Mouse (Mus musculus) MEL (cell line): Measurements from ENCODE around the gene Cpeb3.

Experiments
- CTCF ChIP-seq, 3 experiments: IDR thresholded peaks in 2 of 3; conservative IDR thresholded peaks in 1 of 3; 2 replicates each; pipeline ENCODE4 v1.5.1; 2011 to 2012; ENCODE audit warnings: low read length in 3 of 3, low read depth in 2 of 3, mild to moderate bottlenecking in 2 of 3, improper control_type of control experiment in 1 of 3, inconsistent platforms in 1 of 3, mixed read lengths in 1 of 3, moderate library complexity in 1 of 3; ENCODE audit not compliant: control insufficient read depth in 1 of 3, insufficient read depth in 1 of 3, poor library complexity in 1 of 3, severe bottlenecking in 1 of 3
- EP300 ChIP-seq, 2 experiments: IDR thresholded peaks; 2 replicates each; pipeline ENCODE4 v1.6.1; 2011; ENCODE audit warnings: improper control_type of control experiment in 2 of 2, low read length in 2 of 2, low read depth in 1 of 2, mild to moderate bottlenecking in 1 of 2
- MAFK ChIP-seq: IDR thresholded peaks from 2 replicates; pipeline ENCODE4 v1.6.1; 2011; ENCODE audit warnings: low read depth, mild to moderate bottlenecking, low read length, improper control_type of control experiment, borderline replicate concordance
- POLR2A ChIP-seq, 2 experiments: IDR thresholded peaks; 2 replicates each; pipeline ENCODE4 v1.6.1; 2011 to 2012; ENCODE audit warnings: low read length in 2 of 2, mild to moderate bottlenecking in 2 of 2, control low read depth in 1 of 2, improper control_type of control experiment in 1 of 2, low read depth in 1 of 2, moderate library complexity in 1 of 2; ENCODE audit not compliant: control insufficient read depth in 1 of 2, insufficient read depth in 1 of 2, poor library complexity in 1 of 2
- POLR2AphosphoS2 ChIP-seq: IDR thresholded peaks from 2 replicates; pipeline ENCODE4 v1.6.1; 2011; ENCODE audit warnings: low read length, improper control_type of control experiment
- SMC3 ChIP-seq: IDR thresholded peaks from 2 replicates; pipeline ENCODE4 v1.6.1; 2011; ENCODE audit warnings: low read depth, low read length, improper control_type of control experiment
- TCF12 ChIP-seq: IDR thresholded peaks from 2 replicates; pipeline ENCODE4 v1.6.1; 2014; ENCODE audit warnings: low read depth, mild to moderate bottlenecking, inconsistent platforms, low read length, improper control_type of control experiment, moderate library complexity
- USF1 ChIP-seq: IDR thresholded peaks from 2 replicates; pipeline ENCODE4 v1.6.1; 2014; ENCODE audit warnings: low read depth, mild to moderate bottlenecking, inconsistent platforms, low read length, improper control_type of control experiment, moderate library complexity
- ZMIZ1 ChIP-seq: IDR thresholded peaks from 2 replicates; pipeline ENCODE4 v1.6.1; 2012; ENCODE audit warnings: low read depth, mild to moderate bottlenecking, inconsistent platforms, low read length, improper control_type of control experiment, moderate library complexity

DNA sequence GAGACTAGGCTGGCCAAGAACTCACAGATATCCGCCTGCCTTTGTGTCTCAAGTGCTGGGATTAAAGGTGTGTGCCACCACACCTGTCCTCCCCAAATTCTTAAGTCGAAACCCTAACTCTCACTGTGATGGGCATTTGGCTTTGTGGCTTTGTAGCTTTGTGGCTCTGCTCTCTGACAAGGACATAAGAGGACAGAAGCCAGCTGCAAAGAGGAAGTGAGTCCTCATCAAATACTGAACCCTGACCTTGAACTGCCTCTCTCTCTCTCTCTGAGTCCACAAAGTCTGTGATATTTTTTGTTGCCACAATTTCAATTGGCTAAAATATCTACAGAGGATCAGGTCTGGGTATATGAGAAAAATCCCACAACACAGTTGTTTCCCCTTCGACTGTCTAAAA, 39.8 kb upstream of the Cpeb3 start:
- no peak for TF ChIP-seq USF1
- no peak for TF ChIP-seq CTCF (IDR thresholded peaks at IDR 0.05 in 2 of 3, conservative IDR thresholded peaks at IDR 0.05 in 1 of 3; ENCODE audit: control insufficient read depth in 1 of 3, insufficient read depth in 1 of 3, low read depth in 2 of 3, low read length in 3 of 3, poor library complexity in 1 of 3, severe bottlenecking in 1 of 3)
- no peak for TF ChIP-seq POLR2A (IDR thresholded peaks at IDR 0.05; ENCODE audit: control insufficient read depth in 1 of 2, insufficient read depth in 1 of 2, low read depth in 1 of 2, low read length in 2 of 2, poor library complexity in 1 of 2)
- no peak for TF ChIP-seq POLR2AphosphoS2
- no peak for TF ChIP-seq MAFK
- TF ChIP-seq EP300 (IDR thresholded peaks at IDR 0.05; ENCODE audit: low read depth in 1 of 2, low read length in 2 of 2): no peak
- no peak for TF ChIP-seq TCF12
- TF ChIP-seq ZMIZ1: no peak
- no peak for TF ChIP-seq SMC3
